Mouse (Mus musculus) midbrain, embryonic 11.5 days (tissue): ENCODE measurements around the gene Pth1r. TPM values are rescaled to one million over a fixed set of nuclear protein-coding genes. Genes with fewer than 3 reads are reported as not detected.

Experiments
- ATAC-seq: fragments of 200-750 bp; cut with Nextera tagmentation; 2 replicates; pipeline ENCODE4 v1.8.0; 2017; ENCODE audit warnings: moderate TSS enrichment, moderate library complexity; ENCODE audit not compliant: low FRiP score
- DNase-seq: peaks from one replicate; pipeline ENCODE4 v3.0.0; 2015; ENCODE audit warnings: low spot score; ENCODE audit errors: missing footprints
- H3K27ac ChIP-seq: fragments of 300-500 bp; sonication (generic); 2 replicates; pipeline ENCODE4 v1.5.1; 2014; ENCODE audit warnings: low read depth, low read length
- H3K27me3 ChIP-seq: fragments of 300-500 bp; sonication (generic); 2 replicates; pipeline ENCODE4 v1.6.1; 2014; ENCODE audit warnings: mild to moderate bottlenecking, low read length, moderate library complexity, mixed read lengths; ENCODE audit not compliant: control insufficient read depth, insufficient read depth
- H3K36me3 ChIP-seq: fragments of 300-500 bp; sonication (generic); 2 replicates; pipeline ENCODE4 v1.6.1; 2014; ENCODE audit warnings: mild to moderate bottlenecking, low read length, moderate library complexity, mixed read lengths; ENCODE audit not compliant: control insufficient read depth, insufficient read depth
- H3K4me1 ChIP-seq: fragments of 300-500 bp; sonication (generic); 2 replicates; pipeline ENCODE4 v1.6.1; 2014; ENCODE audit warnings: low read length; ENCODE audit not compliant: control insufficient read depth, insufficient read depth
- H3K4me2 ChIP-seq: fragments of 300-500 bp; sonication (generic); 2 replicates; pipeline ENCODE4 v1.6.1; 2014; ENCODE audit warnings: mild to moderate bottlenecking, moderate library complexity
- H3K4me3 ChIP-seq: fragments of 300-500 bp; sonication (generic); 2 replicates; pipeline ENCODE4 v1.5.1; 2014; ENCODE audit warnings: low read depth, low read length
- H3K9ac ChIP-seq: fragments of 300-500 bp; sonication (generic); 2 replicates; pipeline ENCODE4 v1.6.1; 2014; ENCODE audit warnings: low read length
- H3K9me3 ChIP-seq: fragments of 300-500 bp; sonication (generic); 2 replicates; pipeline ENCODE4 v1.6.1; 2016; ENCODE audit warnings: low read length; ENCODE audit not compliant: control insufficient read depth
- WGBS: fragments of 180-500 bp; shearing (Covaris S2); extraction: QIAGEN DNeasy Blood & Tissue Kit; methylation state at CpG from one replicate; pipeline ENCODE4 v1.1.7; 2014; 5-methylcytosine and 5-hydroxymethylcytosine counted together
- polyA plus RNA-seq: library from polyadenylated mRNA; unstranded; fragments of >200 nt; fragmentation: Nextera tagmentation; extraction: Ambion mirVana; gene quantifications from 2 replicates; pipeline ENCODE4 v1.2.1, GENCODE M21; 2014

The Pth1r gene
- polyA plus RNA-seq, 1 experiment from 2014 or later = 20.3 TPM

DNA sequence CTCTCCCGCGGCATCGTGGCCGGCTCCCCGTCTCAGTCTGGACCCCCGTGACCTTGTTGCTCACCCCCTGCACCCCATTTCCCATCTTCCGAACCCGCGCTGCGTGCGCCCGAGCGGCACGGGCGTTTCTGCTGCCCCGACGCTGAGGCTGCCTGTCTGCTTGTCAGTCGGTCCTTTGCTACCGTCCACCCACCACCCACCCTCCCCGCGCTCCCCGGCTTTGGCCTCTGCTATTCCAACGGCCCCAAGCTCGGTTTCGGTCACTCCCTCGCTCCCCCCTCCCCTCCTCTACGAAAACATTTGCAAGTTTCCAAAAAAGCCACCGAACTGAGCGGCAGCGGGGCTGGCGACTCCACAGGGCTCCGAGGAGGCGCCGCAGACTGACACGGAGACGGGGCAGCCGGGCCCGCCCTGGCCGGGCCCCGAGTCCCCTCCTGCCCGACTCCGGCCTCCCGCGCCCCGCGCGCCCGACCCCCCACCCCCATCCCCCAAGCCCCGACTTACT lies 3.9 kb downstream of the Pth1r start:
- Histone ChIP-seq H3K9ac (peak overlapping the region; percentile 81), H3K27me3 (peaks cover 23% of the 10 kb centered on the region), H3K27ac (peak overlapping the region; percentile 44), H3K9me3 (no peaks in the 10 kb centered on the region), H3K36me3 (no peaks in the 10 kb centered on the region), H3K4me2 (peak overlapping the region; percentile 92), H3K4me1 (peaks cover 9% of the 10 kb centered on the region), H3K4me3 (peak overlapping the region; percentile 68)
- WGBS = under 1% methylated on average over 42 of the region's 49 CpGs
- DNase-seq (peak; percentile 96), ATAC-seq (peak; percentile 68)

DNA sequence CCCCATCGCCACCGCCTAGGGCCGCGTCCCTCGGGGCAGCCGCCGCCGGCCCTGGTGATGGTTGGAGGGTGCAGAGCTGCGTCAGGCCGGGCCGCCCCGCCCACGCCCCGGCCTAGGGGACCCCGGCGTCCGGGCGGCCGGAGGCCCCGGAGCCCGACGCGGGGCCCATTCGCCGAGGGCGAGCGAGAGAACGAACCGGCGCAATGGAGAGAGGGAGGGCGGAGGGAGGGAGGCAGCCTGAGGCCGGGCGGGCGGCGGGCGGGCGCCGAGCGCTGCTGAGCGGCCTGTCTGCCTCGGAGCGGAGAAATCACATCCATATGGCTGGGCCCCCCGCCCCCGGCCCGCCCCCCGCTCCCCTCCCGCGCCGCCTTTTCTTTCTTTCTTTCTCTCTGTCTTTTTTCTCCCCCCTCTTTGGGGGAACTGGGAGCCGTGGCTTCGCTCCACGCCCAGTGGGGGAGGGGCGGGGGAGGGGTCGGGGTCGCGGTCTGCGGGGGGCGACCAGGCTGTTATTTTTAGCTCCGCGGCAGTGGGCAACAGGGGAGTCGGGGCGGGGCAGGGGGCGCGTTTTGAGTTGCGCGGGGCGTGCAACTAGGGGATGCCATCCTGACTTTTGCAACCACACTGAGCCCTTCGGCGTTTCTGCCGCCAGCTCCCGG lies 4.5 kb downstream of the Pth1r start:
- peak overlapping the region; percentile 44; the same call in 1 of the 2 replicates for H3K27ac ChIP-seq
- DNase-seq (no peak), ATAC-seq (peak; percentile 77)
- peaks cover 9% of the 10 kb centered on the region for H3K4me1 ChIP-seq
- H3K4me3 ChIP-seq = peak overlapping the region; percentile 68
- H3K9me3 ChIP-seq = no peaks in the 10 kb centered on the region
- H3K4me2 ChIP-seq = peak overlapping the region; percentile 92
- H3K27me3 ChIP-seq = peaks cover 23% of the 10 kb centered on the region
- WGBS = 1% methylated on average over 46 of the region's 71 CpGs
- H3K36me3 ChIP-seq = no peaks in the 10 kb centered on the region
- H3K9ac ChIP-seq = peak overlapping the region; percentile 81

- Histone ChIP-seq H3K9ac (peak within 1 kb of the TSS; percentile 81), H3K4me3 (peak within 1 kb of the TSS; percentile 68), H3K4me1 (peaks cover 9% of the 10 kb centered on the region), H3K4me2 (peak within 1 kb of the TSS; percentile 92), H3K27ac (peak within 1 kb of the TSS; percentile 44; the same call in 1 of the 2 replicates), H3K36me3 (no peaks in the 10 kb centered on the region), H3K27me3 (peaks cover 23% of the 10 kb centered on the region), H3K9me3 (no peaks in the 10 kb centered on the region)
- DNase-seq (peak; percentile 93), ATAC-seq (no peak)
- 3% methylated on average over 17 of the region's 17 CpGs for WGBS
Measured at GRCm38 (mm10) chr9:110741711-110742294, 5.1 kb downstream of the Pth1r start, which contains the start of gene Myl3. Gene Myl3 (plus strand): TSS chr9:110741861.

DNA sequence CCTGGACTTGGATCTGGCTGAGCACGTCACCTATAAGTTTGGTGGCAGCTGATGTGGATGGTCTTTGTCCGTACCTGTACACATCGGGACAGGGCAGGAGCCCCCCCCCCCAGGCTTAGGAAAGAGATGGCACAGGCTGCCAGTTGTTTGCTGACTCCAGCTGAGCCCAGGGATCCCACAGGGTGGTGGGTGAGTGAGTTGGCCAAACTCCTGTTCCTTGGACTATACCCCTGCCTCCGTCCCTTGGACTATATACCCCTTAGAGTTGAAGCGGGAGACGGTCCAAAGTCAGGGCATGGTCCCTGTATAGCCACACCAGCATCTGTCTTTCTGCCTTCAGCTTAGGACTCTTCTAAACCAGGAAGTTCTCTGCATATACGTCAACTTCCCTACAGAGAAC lies 7.0 kb downstream of the Pth1r start:
- no peak overlapping the region for H3K9ac ChIP-seq
- H3K4me1 ChIP-seq = peaks cover 11% of the 10 kb centered on the region
- no peak overlapping the region for H3K27ac ChIP-seq
- H3K4me3 ChIP-seq = no peak overlapping the region
- no peak overlapping the region for H3K4me2 ChIP-seq
- H3K9me3 ChIP-seq = no peaks in the 10 kb centered on the region
- H3K36me3 ChIP-seq = no peaks in the 10 kb centered on the region
- DNase-seq = no peak
- ATAC-seq = no peak
- peaks cover 21% of the 10 kb centered on the region for H3K27me3 ChIP-seq
- 90% methylated on average over 7 of the region's 7 CpGs for WGBS

DNA sequence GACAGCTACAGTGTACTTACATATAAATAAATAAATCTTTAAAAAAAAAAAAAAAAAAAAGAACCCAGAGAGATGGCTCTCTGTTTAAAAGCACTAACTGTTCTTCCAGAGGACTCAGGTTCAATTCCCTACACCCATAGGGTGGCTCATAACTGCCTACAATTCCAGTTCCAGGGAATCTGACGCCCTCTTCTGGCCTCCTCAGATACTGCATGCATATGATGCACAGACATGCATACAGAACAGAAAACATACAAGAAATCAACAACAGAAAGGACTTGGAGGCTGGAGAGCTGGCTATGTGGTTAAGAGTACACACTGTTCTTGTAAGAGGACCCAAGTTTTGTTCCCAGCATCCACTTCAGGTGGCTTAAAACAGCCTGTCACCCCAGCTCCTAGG lies 8.9 kb downstream of the Pth1r start:
- Histone ChIP-seq H3K4me2 (no peak overlapping the region), H3K4me3 (no peak overlapping the region), H3K4me1 (peaks cover 19% of the 10 kb centered on the region), H3K27me3 (peaks cover 17% of the 10 kb centered on the region), H3K36me3 (no peaks in the 10 kb centered on the region), H3K27ac (no peak overlapping the region), H3K9me3 (no peaks in the 10 kb centered on the region), H3K9ac (no peak overlapping the region)
- 26% methylated on average over 1 of the region's 1 CpGs for WGBS
- DNase-seq (no peak), ATAC-seq (no peak)

DNA sequence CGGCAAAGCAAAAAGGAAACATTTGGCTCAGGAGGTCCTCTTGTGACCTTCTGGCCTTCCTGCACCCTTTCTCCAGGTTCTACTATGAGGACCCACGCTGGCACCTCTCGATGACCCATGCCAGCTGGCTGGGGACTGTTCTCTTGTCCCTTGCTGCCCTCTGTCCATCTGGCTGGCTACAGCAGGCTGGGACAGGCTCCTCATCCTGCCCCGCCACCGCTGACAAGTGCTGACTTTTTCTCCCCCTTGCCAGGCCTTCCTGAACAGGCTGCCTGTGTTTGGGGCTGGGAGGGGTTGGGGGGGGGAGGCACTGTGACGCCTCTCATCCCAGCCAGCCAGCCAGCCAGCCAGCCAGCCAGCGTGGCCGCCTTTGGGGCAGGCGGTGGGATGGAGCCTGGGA lies 10.6 kb downstream of the Pth1r start:
- peaks cover 19% of the 10 kb centered on the region for H3K4me1 ChIP-seq
- peaks cover 16% of the 10 kb centered on the region for H3K27me3 ChIP-seq
- no peak overlapping the region for H3K27ac ChIP-seq

DNA sequence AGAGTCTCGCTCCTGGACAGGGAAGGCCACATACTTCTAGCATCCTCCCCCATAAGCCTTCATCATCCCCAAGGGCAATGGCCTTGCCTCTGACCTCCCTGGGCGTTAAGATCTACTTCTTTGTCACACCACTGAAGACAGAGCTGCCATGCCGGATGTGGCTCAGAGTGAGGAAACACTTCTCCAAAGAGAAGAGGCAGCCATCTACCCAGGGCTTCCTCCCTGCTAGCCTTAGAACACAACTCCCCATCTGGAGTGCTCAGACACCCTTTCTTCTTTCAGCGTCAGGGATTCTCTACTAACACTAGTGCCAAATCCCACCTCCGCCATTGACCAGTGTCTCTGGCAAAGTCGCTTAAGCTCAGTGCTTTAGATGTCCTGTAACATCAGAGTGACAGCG lies 12.8 kb downstream of the Pth1r start:
- Histone ChIP-seq H3K4me1 (peaks cover 19% of the 10 kb centered on the region), H3K27ac (no peak overlapping the region), H3K4me3 (no peak overlapping the region), H3K9ac (no peak overlapping the region), H3K27me3 (peaks cover 9% of the 10 kb centered on the region), H3K4me2 (no peak overlapping the region), H3K9me3 (no peaks in the 10 kb centered on the region), H3K36me3 (no peaks in the 10 kb centered on the region)
- no peak for ATAC-seq
- WGBS = 78% methylated on average over 7 of the region's 7 CpGs
- no peak for DNase-seq

More for the DNA sequence above, 10.6 kb downstream of the Pth1r start:
- WGBS = 56% methylated on average over 9 of the region's 9 CpGs
- H3K4me2 ChIP-seq = no peak overlapping the region
- DNase-seq = no peak
- H3K9ac ChIP-seq = no peak overlapping the region
- no peak overlapping the region for H3K4me3 ChIP-seq
- H3K9me3 ChIP-seq = no peaks in the 10 kb centered on the region
- H3K36me3 ChIP-seq = no peaks in the 10 kb centered on the region
- no peak for ATAC-seq

GRCm38 (mm10) chr9:110733102-110733501 lies 13.8 kb downstream of the Pth1r start:
- peaks cover 9% of the 10 kb centered on the region for H3K27me3 ChIP-seq
- H3K4me1 ChIP-seq = peaks cover 19% of the 10 kb centered on the region

GRCm38 (mm10) chr9:110732623-110733022 lies 14.3 kb downstream of the Pth1r start:
- peak overlapping the region; percentile 56 for H3K9ac ChIP-seq
- peak overlapping the region; percentile 76 for H3K4me2 ChIP-seq
- H3K4me1 ChIP-seq = peaks cover 19% of the 10 kb centered on the region
- peak overlapping the region; percentile 28 for H3K4me3 ChIP-seq
- ATAC-seq (peak; percentile 92), DNase-seq (peak; percentile 98)
- peaks cover 11% of the 10 kb centered on the region for H3K27me3 ChIP-seq
- peak overlapping the region; percentile 54; the same call in 1 of the 2 replicates for H3K27ac ChIP-seq
- WGBS = under 1% methylated on average over 24 of the region's 26 CpGs
- H3K36me3 ChIP-seq = no peaks in the 10 kb centered on the region
- H3K9me3 ChIP-seq = no peaks in the 10 kb centered on the region

More at GRCm38 (mm10) chr9:110733102-110733501, 13.8 kb downstream of the Pth1r start:
- H3K27ac ChIP-seq = peak overlapping the region; percentile 54; the same call in 1 of the 2 replicates
- no peaks in the 10 kb centered on the region for H3K9me3 ChIP-seq
- H3K36me3 ChIP-seq = no peaks in the 10 kb centered on the region
- 13% methylated on average over 8 of the region's 8 CpGs for WGBS
- peak; percentile 44; the same call in 1 of the 2 replicates for ATAC-seq
- peak overlapping the region; percentile 76 for H3K4me2 ChIP-seq
- H3K4me3 ChIP-seq = peak overlapping the region; percentile 28
- DNase-seq = no peak
- peak overlapping the region; percentile 56 for H3K9ac ChIP-seq
